Mouse (Mus musculus) heart, embryonic 14.5 days (tissue): ENCODE data around the gene Tinf2. TPM values are rescaled to one million over a fixed set of nuclear protein-coding genes. Genes with fewer than 3 reads are reported as not detected.

Experiments
- ATAC-seq: fragments of 200-750 bp; cut with Nextera tagmentation; 2 replicates; pipeline ENCODE4 v1.8.0; 2017; ENCODE audit warnings: low read depth, moderate TSS enrichment; ENCODE audit not compliant: insufficient number of reproducible peaks, insufficient read depth, low FRiP score
- H3K27ac ChIP-seq, 2 experiments: fragments of 200-500 bp in 1 of 2; fragments of 300-500 bp in 1 of 2; sonication (generic) in 1 of 2; replicated peaks in 1 of 2; 2 replicates each; pipeline ENCODE4 v1.5.1; 2012 to 2014; ENCODE audit warnings: low read depth in 2 of 2, low read length in 2 of 2, control low read depth in 1 of 2, mild to moderate bottlenecking in 1 of 2, mixed read lengths in 1 of 2; ENCODE audit not compliant: control insufficient read depth in 1 of 2, insufficient read depth in 1 of 2
- H3K27me3 ChIP-seq: fragments of 300-500 bp; sonication (generic); 2 replicates; pipeline ENCODE4 v1.6.1; 2014; ENCODE audit warnings: mild to moderate bottlenecking, low read length, control low read depth; ENCODE audit not compliant: control insufficient read depth, insufficient read depth
- H3K36me3 ChIP-seq: fragments of 300-500 bp; sonication (generic); 2 replicates; pipeline ENCODE4 v1.6.1; 2014; ENCODE audit warnings: mild to moderate bottlenecking, control low read depth, low read length, mixed read lengths; ENCODE audit not compliant: control insufficient read depth, insufficient read depth
- H3K4me1 ChIP-seq, 2 experiments: fragments of 200-500 bp in 1 of 2; fragments of 300-500 bp in 1 of 2; sonication (generic) in 1 of 2; 2 replicates each; pipeline ENCODE4 v1.6.1; 2012 to 2014; ENCODE audit warnings: low read length in 2 of 2, control low read depth in 1 of 2, mixed read lengths in 1 of 2; ENCODE audit not compliant: control insufficient read depth in 2 of 2, insufficient read depth in 2 of 2
- H3K4me2 ChIP-seq: fragments of 300-500 bp; sonication (generic); 2 replicates; pipeline ENCODE4 v1.6.1; 2014; ENCODE audit warnings: mild to moderate bottlenecking, low read length
- H3K4me3 ChIP-seq, 2 experiments: fragments of 200-500 bp in 1 of 2; fragments of 300-500 bp in 1 of 2; sonication (generic) in 1 of 2; 2 replicates each; pipeline ENCODE4 v1.5.1; 2012 to 2014; ENCODE audit warnings: low read length in 2 of 2, mild to moderate bottlenecking in 2 of 2, control low read depth in 1 of 2, low read depth in 1 of 2, moderate library complexity in 1 of 2; ENCODE audit not compliant: control insufficient read depth in 1 of 2, insufficient read depth in 1 of 2
- H3K9ac ChIP-seq: fragments of 300-500 bp; sonication (generic); 2 replicates; pipeline ENCODE4 v1.6.1; 2014; ENCODE audit warnings: mild to moderate bottlenecking, low read length
- H3K9me3 ChIP-seq: fragments of 300-500 bp; sonication (generic); 2 replicates; pipeline ENCODE4 v1.6.1; 2016; ENCODE audit warnings: low read length, control low read depth; ENCODE audit not compliant: control insufficient read depth
- WGBS: fragments of 180-500 bp; shearing (Covaris S2); extraction: QIAGEN DNeasy Blood & Tissue Kit; methylation state at CpG from one replicate; pipeline ENCODE4 v1.1.7; 2014; 5-methylcytosine and 5-hydroxymethylcytosine counted together
- polyA plus RNA-seq: library from polyadenylated mRNA; unstranded; fragments of >200 nt; fragmentation: Nextera tagmentation; extraction: Ambion mirVana; gene quantifications from 2 replicates; pipeline ENCODE4 v1.2.1, GENCODE M21; 2014

Tinf2 gene
- polyA plus RNA-seq, 1 experiment from 2014 or later: 28.7 TPM

DNA sequence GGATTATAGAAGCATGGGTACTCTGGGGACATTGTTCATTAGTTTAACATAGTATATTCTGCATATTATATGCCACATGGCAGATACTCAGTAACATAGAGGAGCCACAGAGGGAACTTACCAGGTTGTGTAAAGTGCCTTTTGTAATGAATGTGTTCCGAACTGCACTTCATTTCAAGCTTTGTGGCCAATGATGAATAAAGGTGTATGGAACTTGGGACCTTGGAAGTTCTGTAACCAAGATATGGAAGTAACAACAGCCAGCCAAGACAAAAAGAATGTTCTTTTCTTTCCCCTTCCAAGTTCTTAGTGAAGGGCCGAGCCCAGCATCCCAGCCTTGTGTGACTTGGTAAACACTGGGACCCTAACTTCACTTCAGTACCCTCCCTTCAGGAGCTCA lies 31.7 kb downstream of the Tinf2 start, which contains the start of gene Tssk4:
Tssk4 (plus strand) TSS at position 301 of the 400 bp plus-strand sequence.
- no peak within 1 kb of the TSS for H3K4me3 ChIP-seq
- peaks cover 2 to 5% of the 10 kb centered on the region in 2 experiments; a peak in 3 of 4 replicates for H3K4me1 ChIP-seq
- H3K27me3 ChIP-seq: no peaks in the 10 kb centered on the region
- H3K9ac ChIP-seq: no peak within 1 kb of the TSS
- WGBS: 95% methylated on average over 2 of the region's 2 CpGs
- peaks cover 19% of the 10 kb centered on the region for H3K36me3 ChIP-seq
- H3K4me2 ChIP-seq: no peak within 1 kb of the TSS
- no peak for ATAC-seq
- no peak within 1 kb of the TSS for H3K27ac ChIP-seq
- no peaks in the 10 kb centered on the region for H3K9me3 ChIP-seq

DNA sequence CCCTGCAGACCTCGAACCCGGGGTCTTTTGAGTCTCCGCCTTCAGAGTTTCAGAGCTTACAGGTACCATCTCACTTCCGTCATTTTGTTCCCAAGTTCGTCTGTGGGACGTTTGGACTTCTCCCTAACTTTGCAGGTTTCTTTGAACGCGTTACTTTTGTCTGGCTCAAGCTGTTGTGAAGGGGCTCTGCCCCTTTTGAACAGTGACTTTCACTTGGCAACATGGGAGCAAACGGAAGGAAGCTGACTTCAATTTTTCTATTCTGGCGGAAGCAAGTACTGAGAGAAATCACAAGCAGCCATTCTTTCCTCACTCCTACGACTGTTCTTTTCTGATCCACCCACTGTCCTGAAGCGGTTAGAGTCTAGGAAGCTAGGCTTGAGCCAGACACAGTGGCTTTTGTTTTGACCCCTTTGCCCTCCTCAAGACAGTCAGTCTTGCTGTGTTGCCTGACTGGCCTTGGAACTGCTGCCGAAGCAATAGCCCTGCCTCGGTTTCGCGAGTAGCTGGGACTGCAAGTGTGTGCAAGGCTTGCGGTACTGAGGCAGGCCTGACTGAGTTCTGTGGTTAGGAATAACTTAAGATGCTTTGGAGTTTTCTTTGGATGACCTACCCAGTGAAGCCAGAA lies 37.2 kb downstream of the Tinf2 start:
- Histone ChIP-seq H3K4me3 (peak overlapping the region; percentile 61 to 70), H3K9me3 (no peaks in the 10 kb centered on the region), H3K27ac (peak overlapping the region; percentile 76 to 94), H3K4me2 (peak overlapping the region; percentile 80), H3K4me1 (peaks cover 11 to 19% of the 10 kb centered on the region in 2 experiments), H3K27me3 (no peaks in the 10 kb centered on the region), H3K9ac (peak overlapping the region; percentile 81), H3K36me3 (peaks cover 45% of the 10 kb centered on the region)
- 20% methylated on average over 17 of the region's 17 CpGs for WGBS
- no peak for ATAC-seq

DNA sequence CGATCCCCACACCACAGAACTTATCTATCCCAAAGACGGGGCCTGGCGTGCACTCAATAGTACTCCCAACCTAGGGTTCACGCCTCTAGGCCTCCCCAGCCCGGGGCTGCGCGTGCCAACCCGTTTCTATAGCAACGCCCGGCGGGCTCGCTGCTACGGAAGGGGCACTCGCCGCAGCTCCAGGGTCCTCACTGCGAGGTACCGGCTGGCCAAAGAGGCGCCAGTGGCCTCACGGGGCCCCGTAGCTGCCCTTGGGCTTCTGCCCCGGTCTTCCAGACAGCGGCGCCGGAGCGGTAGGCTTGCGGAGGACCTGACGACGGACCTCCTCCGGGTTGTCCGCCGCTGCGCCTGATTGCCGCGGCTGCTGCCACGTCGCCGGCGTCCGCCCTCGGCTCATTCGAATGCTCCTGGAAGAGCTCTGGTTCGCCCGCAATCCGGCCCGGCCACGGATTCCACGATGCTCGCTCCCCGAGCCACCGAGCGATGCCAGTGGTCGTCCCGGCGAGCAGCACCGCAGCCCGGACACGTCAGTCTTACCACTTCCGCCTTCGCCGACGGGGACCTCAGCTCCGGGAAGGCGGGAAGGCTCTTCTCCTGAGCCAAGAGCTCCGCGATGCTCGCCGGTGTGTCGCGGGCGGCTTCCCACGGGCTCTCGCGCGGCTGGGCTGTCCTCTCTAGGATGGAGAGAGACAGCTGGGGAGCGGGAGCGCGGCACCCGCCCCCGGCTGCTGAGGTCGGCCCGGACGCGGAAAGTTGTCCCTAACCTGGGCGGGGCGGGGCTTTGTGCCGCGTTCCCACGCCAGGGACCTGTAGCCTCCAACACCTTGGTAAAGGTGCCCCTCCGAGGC lies 38.3 kb downstream of the Tinf2 start, which contains the start of gene Tm9sf1:
Tm9sf1 (minus strand) TSS at position 747 of the 848 bp plus-strand sequence.
- no peaks in the 10 kb centered on the region for H3K9me3 ChIP-seq
- WGBS: under 1% methylated on average over 89 of the region's 89 CpGs
- H3K9ac ChIP-seq: peak within 1 kb of the TSS; percentile 81
- no peaks in the 10 kb centered on the region for H3K27me3 ChIP-seq
- peaks cover 11 to 19% of the 10 kb centered on the region in 2 experiments for H3K4me1 ChIP-seq
- ATAC-seq: peak; percentile 82
- H3K4me3 ChIP-seq: peak within 1 kb of the TSS; percentile 61 to 70
- H3K4me2 ChIP-seq: peak within 1 kb of the TSS; percentile 80
- H3K36me3 ChIP-seq: peaks cover 56% of the 10 kb centered on the region
- H3K27ac ChIP-seq: peak within 1 kb of the TSS; percentile 78 to 94

DNA sequence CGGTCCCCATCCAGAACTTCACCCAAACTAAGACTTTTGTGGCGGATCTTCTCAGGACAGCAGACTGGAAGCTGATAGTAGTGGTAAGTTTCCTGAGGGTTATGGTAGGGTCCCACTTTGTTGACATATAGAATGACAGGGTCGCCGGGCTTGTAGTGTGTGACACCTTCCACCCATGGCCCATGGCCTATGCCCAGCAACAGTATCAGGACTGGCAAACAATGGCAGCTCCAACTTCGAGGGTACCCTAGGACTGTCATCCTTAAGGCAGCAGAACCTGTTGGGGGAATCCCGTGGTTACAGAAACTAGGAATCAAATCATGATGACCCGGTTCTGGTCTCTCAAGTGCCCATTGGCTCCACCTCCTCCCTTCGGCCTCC lies 39.0 kb downstream of the Tinf2 start:
- peak; percentile 25; the same call in 1 of the 2 replicates for ATAC-seq
- Histone ChIP-seq H3K27ac (peak overlapping the region; percentile 78 to 94), H3K4me2 (peak overlapping the region; percentile 80), H3K4me1 (peaks cover 11 to 19% of the 10 kb centered on the region in 2 experiments), H3K4me3 (peak overlapping the region; percentile 61 to 70), H3K9ac (peak overlapping the region; percentile 81), H3K27me3 (no peaks in the 10 kb centered on the region), H3K36me3 (peaks cover 61% of the 10 kb centered on the region), H3K9me3 (no peaks in the 10 kb centered on the region)
- WGBS: 21% methylated on average over 8 of the region's 8 CpGs

DNA sequence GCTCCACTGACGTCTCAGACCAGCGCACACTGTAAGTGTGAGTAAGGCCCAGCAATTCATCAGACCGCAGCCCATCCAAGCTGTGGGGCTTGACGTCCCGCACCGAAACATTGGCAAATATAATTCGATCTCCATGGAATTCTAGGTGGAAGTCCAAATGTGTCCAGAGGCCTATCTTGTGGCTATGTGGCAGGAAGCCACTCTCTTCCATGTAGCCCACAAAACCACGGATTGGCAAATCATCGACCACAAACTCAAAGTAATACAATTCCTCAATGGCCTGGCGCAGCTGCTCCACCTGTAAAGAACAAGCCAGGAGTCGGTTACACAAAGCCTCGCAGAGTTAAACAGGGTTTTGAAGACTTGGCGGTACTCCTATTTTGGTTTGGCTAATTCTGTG lies 40.3 kb downstream of the Tinf2 start:
- Histone ChIP-seq H3K27ac (no peak overlapping the region), H3K27me3 (no peaks in the 10 kb centered on the region), H3K9me3 (no peaks in the 10 kb centered on the region), H3K4me1 (peaks cover 11 to 19% of the 10 kb centered on the region in 2 experiments), H3K4me3 (no peak overlapping the region), H3K36me3 (peaks cover 63% of the 10 kb centered on the region), H3K4me2 (no peak overlapping the region), H3K9ac (no peak overlapping the region)
- no peak for ATAC-seq
- WGBS: 92% methylated on average over 13 of the region's 13 CpGs

DNA sequence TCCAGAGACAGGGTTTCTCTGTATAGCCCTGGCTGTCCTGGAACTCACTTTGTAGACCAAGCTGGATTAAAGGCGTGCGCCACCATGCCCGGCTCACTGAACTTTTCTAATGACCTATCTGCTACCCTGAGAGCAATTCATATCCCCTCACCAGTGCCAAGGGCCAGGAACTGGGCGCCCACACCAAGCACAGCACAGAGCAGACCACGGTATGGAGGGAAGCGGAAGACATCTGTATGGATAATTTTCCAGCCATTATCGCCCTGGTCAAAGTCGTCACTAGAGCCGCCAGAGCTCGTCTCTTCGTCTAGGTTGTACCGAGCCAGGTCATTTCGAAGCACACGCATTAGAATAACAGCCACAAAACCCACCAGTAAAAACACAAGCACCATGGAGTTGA lies 40.8 kb downstream of the Tinf2 start:
- H3K27ac ChIP-seq: no peak overlapping the region
- no peak overlapping the region for H3K4me3 ChIP-seq
- ATAC-seq: no peak
- WGBS: 95% methylated on average over 14 of the region's 14 CpGs
- H3K9ac ChIP-seq: no peak overlapping the region
- no peaks in the 10 kb centered on the region for H3K27me3 ChIP-seq
- H3K9me3 ChIP-seq: no peaks in the 10 kb centered on the region
- H3K4me1 ChIP-seq: peaks cover 11 to 22% of the 10 kb centered on the region in 2 experiments
- no peak overlapping the region for H3K4me2 ChIP-seq
- peaks cover 62% of the 10 kb centered on the region for H3K36me3 ChIP-seq

DNA sequence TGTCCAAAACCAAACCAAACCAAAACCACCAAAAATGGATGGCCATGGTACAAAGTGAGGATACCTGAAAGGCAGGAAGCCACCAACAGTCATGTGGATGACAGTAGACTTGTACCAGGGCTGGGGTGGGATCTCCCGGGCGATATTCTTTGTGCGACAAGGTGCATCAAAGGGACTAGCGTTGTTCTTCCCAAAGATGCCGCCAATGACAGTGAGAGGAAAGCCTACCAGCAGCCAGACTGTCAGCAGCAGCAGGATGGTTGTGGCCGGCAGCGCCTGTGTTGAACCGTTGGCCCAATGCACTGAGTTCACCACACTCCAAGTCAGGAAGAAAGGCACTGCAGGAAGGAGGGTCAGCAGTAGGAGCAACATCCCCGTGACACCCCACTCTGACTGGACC lies 43.8 kb downstream of the Tinf2 start, which contains the start of gene Gm49378:
Gm49378 (minus strand) TSS at position 101 of the 400 bp plus-strand sequence.
- H3K4me2 ChIP-seq: no peak within 1 kb of the TSS
- no peaks in the 10 kb centered on the region for H3K9me3 ChIP-seq
- no peak for ATAC-seq
- H3K4me1 ChIP-seq: peaks cover 5 to 15% of the 10 kb centered on the region in 2 experiments
- no peak within 1 kb of the TSS for H3K4me3 ChIP-seq
- no peaks in the 10 kb centered on the region for H3K27me3 ChIP-seq
- H3K27ac ChIP-seq: no peak within 1 kb of the TSS
- WGBS: 97% methylated on average over 9 of the region's 9 CpGs
- H3K9ac ChIP-seq: no peak within 1 kb of the TSS
- peaks cover 76% of the 10 kb centered on the region for H3K36me3 ChIP-seq
